Mouse (Mus musculus): ENCODE measurements at regions not wholly inside any gene's neighbourhood (a gene's known extent, or its start where the extent isn't known, plus 50 kb on each side); places are given as distances from the start of the nearest gene placed in this dataset.

DNA sequence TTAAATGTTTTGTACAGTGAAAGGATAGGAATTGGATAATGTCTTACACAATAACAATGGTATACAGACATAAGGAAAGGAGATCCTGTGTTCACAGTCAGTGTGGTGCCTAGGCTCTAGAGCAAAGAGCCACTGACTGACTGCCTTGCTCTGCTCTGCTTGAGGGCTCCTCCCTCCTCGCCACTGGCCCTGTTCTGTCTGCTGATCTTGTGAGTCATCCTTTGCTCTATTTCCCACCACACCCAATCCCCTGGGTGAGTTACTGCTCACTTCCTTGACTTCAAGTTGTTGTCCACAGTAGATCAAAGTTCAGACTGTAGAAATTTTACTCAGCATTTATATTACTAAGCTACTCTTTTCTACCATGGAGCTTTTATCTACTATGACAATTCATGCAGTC lies 117.3 kb downstream of the Tmsb4x start:
- DNase-seq (ENCODE audit: low spot score): no peak

DNA sequence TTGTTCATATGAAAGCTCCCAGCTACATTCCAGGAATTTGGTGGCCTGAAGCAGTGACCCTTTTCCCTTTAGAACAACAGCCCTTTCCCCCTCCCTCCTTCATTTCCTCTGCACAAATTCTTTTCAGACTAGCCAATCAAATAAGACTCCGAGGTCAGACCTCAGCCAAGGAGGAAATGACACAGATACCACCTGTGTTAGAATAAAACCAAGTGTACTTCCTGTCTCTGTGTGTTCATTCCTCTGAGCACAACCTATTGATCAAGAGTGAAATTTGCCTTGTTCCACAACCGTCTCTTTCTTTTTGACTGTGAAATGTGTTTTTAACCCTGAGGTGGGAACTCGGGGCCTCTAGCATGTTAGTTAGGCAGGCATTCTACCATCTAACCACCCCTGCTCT lies 120.2 kb downstream of the Tmsb4x start:
- no peak for DNase-seq (ENCODE audit: low spot score)

DNA sequence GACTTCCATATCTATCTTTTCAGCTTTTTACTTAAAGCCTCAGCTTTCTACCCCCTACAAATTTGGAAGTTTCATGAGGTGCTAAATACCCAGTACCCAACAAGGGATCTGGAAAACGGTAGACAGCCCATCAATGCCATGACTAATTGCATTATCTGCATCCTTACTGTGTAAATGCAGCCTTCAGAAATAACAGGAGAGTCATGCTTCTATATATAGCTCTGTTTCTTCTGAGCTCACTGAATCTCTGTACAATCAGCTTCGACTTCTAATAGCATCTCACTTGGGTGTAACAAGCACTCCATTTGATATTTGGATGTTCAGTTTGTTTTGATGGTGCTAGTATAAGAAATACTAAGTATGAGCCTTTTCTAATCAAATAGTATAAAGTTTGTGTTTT lies 120.7 kb downstream of the Tmsb4x start:
- DNase-seq (ENCODE audit: low spot score): no peak

DNA sequence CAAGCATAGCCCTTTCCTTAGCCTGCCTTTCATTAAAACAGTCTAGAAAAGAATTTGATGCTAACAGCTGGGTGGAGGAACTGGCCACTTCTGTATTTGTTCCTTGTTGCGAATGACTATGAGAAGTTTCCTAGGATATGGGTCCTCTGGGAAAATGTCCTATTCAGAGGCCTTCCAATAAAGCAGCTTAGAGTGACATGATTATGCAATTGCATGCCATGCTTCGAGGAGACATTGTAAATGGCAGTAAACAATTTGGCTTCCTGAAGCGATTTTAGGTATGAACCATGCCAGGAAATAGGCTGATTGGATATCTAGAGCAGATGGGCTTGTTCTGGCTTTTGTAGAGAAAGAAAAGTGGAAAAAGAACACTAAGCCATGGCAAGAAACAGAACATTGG lies 128.3 kb downstream of the Tmsb4x start:
- no peak for DNase-seq (ENCODE audit: low spot score)

DNA sequence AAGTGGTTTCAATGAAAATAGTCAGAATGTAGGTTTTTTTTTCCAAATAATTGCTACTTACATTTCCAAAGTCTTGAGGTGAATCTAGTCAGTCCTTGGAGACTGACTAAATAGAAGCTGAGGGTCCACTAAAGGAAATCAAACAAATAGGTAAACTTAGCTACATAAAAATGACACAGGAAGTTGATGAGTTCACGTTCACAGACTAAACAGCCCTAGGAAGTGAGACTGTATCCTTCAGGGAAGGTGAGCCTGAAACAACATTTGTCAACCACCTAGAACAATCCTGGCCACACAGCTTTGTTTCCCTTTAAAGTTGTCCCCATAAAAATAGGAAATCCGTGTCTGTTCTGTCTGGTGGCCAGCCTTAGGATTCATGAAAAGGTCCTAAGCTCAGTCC lies 140.0 kb downstream of the Tmsb4x start:
- DNase-seq (ENCODE audit: low spot score): no peak

DNA sequence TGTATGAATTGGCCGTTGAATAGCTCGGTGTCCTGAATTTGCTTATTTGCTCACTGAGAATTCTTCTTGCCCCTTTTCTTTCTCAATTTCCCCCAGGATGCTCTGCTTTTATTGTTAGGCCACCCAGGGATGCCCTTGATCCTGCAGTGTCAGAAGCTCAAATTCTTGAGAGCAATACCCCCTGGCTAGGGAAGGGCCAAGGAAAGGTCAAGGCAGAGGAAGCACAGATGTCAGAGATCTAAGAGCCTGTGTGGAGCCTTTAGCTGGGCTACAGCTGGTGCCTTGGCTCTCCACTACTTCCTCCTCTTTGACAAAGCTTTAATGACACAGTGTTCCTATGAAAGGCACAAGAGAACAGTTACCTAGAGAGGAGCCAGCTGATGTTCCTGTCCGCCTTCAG lies 141.2 kb downstream of the Tmsb4x start:
- no peak for DNase-seq (ENCODE audit: low spot score)

DNA sequence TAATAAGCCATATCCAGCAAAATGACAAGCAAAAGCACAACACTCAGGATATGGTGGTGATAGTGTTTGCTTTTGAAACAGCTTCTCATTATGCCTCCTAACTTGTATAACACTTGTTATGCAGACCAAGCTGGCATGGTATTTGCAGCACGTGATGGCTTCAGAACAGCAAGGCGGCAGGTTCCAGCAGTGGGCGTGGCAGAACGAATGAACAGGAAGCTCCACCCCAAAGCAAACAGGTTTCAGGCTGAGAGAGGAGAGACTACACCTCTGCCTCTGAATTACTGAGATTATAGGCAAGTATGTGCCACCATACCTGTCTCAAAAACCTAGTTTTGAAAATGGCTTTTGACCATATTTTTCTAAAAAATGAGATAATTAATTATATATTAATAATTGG lies 145.2 kb downstream of the Tmsb4x start:
- no peak for DNase-seq (ENCODE audit: low spot score)

DNA sequence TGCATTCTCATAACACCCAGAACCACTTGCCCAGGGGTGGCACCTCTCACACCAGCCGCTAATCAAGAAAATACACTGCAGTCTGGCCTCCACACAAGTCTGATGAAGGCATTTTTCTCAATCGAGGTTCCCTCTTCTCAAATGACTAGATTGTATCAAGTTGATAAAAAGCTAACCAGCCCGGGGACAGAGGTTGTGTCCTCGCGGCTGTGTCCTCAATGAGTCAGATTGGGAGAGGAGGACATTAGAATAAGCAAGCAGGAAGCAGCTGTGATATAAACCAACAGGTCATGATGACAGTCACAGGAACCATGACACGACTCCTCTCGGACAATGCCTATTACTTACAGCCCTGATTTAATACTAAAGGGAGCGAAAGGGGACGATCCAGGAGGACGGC lies 156.7 kb downstream of the Tmsb4x start:
- DNase-seq (ENCODE audit: low spot score): no peak

DNA sequence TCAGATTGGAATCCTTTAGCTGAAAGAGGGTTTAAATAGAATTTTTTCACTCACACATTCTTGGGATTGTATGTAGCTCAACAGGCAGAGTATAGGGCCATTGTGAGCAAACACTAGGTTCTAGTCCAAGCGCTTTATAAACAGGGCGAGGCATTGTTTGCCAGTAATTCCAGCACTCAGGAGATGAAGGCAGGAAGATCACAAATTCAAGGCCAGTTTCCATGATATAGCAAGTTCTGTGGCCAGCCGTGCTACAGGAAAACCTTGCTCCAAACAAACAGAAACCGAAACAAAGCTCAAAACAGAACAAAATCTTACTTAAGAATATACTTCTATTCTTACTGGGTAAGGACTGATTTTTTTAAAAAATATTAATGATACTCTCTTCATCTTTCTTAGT lies 159.0 kb downstream of the Tmsb4x start:
- DNase-seq (ENCODE audit: low spot score): no peak

DNA sequence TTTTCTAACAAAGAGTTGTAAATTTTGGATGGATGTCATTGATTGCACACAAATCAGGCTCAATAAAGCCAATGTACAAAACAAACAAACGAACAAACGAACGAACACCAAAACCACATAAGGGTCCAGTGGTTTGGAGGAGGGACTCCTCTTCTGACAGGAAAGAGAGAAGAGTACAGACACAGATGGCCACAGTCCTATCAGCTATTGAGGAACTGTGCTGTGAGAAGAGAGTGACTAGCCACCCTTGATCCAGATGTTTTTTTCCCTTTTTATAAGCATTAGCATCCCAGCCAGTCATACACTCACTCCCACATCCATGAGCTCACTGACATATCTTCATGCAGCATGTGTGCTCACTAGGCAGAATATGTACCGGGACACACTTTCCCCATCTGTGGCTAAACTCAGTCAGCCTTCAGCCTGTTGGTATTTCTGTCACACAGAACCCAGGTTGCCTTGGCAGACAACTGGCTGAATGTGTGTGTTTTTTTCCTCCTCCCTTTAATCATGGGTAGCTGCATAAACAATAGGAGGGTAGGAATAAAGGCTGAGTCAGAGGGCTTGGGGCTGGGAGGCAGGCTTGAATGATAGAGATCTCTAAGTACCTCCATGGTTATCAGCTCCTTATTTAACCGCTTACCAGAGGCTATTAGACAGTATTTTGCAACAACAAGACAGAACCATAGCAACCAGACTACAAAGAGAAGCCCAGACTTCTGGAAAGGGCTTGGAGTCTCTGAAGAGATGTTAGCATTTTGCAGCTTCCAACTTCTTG lies 159.7 kb downstream of the Tmsb4x start:
- DNase-seq (ENCODE audit: low spot score): no peak

DNA sequence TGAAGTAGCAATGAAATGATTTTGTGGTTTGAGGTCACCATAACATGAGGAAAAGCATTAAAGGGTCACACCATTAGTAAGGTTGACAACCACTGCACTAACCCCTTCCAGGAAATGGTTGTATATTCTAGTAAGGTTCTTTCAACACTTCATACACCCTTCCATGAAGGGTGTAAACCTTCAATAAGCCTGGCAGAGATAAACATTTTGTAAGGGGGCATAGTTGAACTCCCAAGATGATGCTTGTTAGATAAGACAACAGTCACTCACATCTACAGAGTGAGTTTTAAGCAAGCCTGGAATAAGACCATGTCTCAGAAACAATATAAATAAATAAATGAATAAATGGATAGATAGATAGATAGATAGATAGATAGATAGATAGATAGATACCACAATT lies 171.1 kb downstream of the Tmsb4x start:
- no peak for DNase-seq (ENCODE audit: low spot score)

DNA sequence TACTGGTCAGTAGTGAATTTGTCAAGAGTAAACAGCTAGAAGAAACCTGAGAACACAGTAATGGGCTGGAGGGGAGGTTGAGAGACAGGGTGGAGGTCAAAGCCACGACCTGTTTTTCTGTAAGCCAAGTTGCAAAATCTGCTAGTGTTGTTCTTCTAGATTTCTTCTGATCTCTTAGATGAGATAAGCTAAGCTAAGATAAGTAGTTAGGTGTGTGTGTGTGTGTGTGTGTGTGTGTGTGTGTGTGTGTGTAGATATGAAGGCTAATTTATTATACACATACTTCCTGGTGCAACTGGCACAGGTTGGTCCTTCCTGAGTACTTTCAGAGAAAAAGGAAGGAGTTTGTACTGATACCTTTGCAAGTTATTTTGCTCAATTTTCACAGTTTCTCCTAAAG lies 172.8 kb downstream of the Tmsb4x start:
- DNase-seq (ENCODE audit: low spot score): no peak

DNA sequence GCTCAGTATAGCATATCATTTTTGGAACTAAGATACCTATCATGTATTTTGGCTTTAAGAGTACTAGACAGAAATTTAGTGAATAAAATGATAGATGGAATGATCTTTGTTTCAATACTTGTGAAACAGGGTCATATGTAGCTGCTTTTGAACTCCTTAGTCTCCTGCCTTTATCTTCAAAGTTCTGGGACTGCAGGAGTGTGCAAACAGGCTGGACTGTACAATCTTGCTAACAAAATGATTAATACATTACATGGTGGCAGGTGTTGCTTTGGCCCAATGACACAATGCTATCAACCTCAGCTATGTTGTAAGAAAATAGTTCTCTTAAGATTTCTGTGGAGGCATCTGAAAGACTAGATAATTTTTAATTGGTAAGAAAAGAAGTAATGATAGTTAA lies 173.5 kb downstream of the Tmsb4x start:
- no peak for DNase-seq (ENCODE audit: low spot score)

DNA sequence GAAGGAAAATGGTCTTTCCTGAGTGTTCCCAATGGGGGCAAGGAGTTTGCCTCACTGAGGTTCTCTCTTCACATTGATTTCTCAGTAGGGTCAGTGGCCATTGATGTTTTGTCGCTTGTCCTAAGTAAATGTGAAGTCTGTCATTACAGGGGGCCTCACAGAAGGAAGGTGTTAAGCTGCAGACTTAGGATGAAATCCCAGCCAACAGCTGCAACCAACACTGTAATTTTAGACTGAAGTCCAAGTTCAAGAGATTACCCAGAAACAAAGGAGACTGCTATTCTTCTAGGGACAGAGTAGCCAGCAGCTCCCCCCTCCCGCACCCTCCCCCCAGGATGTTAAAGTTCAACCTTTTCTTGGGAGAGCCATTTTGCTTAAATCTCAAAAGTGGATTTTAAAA lies 176.0 kb downstream of the Tmsb4x start:
- no peak for DNase-seq (ENCODE audit: low spot score)

DNA sequence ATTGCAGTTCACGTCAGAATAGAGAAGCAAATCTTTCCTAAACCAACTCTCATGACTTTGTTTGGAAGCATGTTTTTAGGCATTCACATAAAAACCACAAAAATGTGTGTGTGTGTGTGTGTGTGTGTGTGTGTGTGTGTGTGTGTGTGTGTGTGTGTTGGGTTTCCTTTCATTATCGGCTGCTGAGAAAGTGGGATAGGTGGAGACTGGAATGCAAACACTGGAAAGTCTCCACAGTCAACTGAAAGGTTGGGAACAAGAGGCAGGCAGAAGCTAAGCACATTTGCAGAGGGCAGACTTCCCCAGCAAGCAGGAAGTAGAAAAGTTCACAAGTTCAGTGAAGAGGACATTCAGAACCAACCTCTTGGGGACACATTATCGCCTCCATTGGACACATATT lies 176.5 kb downstream of the Tmsb4x start:
- no peak for DNase-seq (ENCODE audit: low spot score)

DNA sequence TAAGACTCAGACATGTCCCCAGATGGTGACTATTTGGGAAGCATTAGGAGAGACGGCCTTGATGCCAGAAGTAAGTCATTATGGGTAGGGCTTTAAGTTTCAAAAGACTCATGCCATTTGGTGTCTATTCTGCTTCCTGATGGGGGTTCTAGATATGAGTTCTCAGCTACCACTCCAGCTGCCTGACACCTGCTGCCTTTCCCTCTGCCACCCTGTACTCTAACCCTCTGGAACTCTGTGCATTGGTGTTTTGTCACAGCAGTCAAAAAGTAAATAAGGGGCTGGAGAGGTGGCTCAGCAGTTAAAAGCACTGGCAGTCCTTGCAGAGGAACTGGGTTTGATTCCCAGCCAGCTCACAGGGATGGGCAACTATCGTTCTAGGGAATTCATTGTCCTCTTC lies 177.6 kb downstream of the Tmsb4x start:
- DNase-seq (ENCODE audit: low spot score): no peak

DNA sequence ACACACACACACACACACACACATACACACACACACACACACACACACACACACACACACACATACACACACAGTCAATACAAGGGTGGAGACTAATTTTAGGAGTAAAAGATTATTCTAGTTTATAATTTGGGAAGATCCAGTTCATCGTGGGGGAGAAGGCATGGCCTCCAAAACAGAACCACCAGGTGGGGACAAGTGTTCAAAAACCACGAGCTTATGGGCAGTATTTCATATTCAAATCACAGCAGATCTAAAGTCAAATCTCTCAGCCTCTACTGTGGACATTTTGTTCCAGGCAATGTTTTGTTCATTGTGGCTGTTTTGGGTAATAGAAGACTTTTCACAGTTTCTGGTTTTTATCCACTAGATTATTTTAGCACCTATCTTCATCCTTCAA lies 193.5 kb downstream of the Tmsb4x start:
- no peak for DNase-seq (ENCODE audit: low spot score)

DNA sequence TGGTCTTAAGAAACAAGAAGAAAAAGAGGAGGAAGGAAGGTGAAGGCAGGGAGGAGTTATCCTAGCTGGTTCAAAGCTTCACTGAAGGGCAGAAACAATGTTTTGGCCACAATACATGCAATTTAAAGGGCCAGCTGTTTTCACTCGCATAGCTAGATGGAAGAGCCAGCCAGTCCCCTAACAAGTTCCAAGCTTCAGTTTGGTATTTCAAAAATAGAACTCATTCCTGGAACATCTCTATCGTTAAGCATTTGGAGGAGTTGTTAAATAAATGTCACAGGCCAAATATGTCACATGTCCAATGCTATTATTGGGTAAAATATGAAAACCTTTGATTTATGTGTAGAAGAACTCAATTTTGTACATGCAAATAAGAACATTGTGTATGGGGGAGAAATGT lies 194.8 kb downstream of the Tmsb4x start:
- DNase-seq (ENCODE audit: low spot score): no peak

DNA sequence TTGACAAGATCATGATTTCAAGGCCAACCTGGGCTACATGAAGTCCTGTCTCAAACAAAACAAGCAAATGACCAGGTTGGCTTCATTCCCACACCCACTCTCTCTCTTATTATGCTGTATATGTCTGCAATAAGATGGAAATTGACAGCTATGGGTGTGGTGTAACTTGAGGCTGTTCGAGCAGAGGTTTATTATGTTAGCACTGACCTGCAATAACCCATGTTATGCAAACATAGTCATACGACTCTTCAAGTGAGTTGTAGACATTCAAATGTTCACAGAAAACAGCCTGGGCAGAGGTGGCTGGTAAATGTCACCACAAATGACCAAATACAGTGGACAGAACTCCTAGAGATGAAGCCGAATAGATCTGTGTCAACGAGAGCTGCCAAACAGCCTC lies 196.2 kb downstream of the Tmsb4x start:
- DNase-seq (ENCODE audit: low spot score): no peak

DNA sequence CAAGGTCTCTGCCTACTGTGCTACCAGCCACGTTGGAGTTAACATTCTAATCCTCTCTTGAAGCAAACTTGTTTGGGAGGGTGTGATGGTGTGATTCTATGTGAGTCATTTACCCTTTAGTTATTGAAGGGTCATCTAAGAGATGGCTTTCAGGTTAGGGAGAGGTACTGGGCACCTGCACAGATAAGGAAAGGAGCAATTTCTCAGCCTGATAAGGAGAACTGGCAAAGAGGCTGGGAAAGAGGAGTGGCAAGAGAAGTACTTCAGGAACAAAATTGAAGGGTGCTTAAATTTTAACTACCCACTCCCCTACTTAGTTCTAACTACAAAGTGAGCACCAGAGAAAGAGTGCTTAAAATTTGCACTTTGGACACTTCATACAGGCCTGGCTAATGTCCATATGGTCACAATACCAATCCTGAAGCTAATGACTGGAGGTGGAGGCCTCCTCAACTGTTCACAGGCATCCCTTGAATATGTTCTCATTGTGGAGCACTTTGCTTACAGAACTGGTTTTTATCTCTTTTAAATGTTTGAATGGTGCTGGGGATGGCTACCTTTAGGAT lies 197.1 kb downstream of the Tmsb4x start:
- no peak for DNase-seq (ENCODE audit: low spot score)

DNA sequence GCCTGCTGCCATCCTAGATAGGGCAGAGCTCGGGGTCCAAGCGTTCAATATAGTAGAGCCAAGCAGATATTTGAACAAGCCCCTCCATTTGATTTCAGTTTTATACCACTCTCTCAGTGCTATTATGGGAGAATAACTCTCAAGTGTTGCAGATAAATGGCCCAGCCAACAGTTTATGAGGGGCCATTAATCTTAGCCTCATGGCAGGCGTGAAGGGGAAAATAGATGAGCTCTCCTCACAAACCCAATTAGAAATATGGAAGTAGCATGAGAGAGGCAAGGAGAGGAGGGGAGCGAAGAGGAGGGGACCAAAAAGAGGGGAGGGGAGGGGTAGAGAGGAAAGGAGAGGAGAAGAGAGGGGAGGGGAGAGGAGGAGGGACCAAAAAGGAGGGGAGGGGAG lies 213.3 kb downstream of the Tmsb4x start:
- no peak for DNase-seq (ENCODE audit: low spot score)

DNA sequence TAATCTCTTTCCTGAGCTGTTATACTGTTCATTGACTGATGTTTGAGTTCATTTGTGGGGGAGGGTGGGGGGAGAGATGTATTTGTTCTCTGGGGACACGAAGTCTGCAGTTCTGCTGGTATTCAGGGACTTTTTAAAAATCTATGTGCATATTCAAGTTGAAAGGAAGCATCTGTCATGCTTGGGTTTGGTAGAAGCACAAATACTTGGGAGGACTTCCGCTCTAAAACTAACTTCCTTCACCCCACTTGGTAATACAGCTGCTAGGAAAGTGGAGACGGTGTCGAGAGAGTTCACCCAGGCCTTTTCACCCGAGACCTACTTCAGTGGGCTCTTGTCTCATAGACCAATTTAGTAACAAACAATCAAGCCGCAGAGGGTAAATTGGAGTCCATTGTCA lies 228.1 kb downstream of the Tmsb4x start:
- DNase-seq (ENCODE audit: low spot score): no peak

DNA sequence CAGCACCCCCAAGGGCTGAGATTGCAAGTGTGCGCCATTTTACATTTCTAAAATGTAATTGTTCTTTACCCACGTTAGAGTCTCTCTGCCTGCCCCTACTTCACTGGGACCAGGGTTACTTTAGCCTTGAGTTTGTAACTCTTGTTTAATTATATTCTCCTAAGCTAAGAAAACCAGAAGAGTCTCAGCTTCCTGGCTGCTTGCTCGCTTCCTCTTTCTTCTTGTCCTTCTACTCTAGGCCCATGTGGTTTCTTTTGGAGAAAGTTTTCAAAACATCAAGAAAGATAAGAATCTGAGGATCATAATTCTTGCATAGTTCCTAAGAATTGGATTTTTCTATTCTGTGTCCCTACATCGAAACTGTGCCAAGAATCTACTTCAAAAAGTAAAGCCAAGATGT lies 228.6 kb downstream of the Tmsb4x start:
- DNase-seq (ENCODE audit: low spot score): no peak

DNA sequence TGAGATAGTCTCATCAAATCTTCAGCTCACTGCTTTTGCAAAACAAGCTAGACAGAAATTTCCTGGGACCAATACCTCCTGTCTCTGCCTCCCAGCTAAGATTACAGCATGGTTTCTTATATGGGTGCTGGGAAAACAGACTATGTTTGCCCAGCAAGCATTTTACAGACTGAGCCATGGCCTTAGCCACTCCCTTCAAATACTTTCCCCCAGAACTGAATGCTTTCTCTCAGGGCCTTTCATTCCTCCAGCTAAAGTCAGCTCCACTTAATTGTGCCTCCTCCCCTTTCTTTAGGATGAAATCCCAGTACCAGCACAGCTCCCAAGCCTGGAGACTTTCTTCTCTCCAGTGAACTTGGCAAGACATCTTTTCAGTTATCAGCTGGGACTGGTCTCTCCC lies 232.1 kb downstream of the Tmsb4x start:
- no peak for DNase-seq (ENCODE audit: low spot score)
